Mouse (Mus musculus) cerebellum, adult 18-20 months (tissue): ENCODE measurements at regions not wholly inside any gene's neighbourhood (a gene's known extent, or its start where the extent isn't known, plus 50 kb on each side); places are given as distances from the start of the nearest gene placed in this dataset.
A peak's percentile ranks its signal among the peaks of the same experiment; 100 is the strongest.
"Not testable (repeated sequence)": the region's sequence is repeated elsewhere in the genome, so short reads cannot be mapped to it uniquely, and the experiment has no call there.

Experiments used
- DNase-seq, 2 experiments: peaks; one replicate each; pipeline ENCODE4 v3.0.0; 2021

GRCm38 (mm10) chr1:88752332-88752731 lies 50.3 kb upstream of the Arl4c start:
- no peak for DNase-seq

- DNase-seq: peak; percentile 27 to 44
Measured at GRCm38 (mm10) chr1:88756658-88757057, 54.6 kb upstream of the Arl4c start.

DNA sequence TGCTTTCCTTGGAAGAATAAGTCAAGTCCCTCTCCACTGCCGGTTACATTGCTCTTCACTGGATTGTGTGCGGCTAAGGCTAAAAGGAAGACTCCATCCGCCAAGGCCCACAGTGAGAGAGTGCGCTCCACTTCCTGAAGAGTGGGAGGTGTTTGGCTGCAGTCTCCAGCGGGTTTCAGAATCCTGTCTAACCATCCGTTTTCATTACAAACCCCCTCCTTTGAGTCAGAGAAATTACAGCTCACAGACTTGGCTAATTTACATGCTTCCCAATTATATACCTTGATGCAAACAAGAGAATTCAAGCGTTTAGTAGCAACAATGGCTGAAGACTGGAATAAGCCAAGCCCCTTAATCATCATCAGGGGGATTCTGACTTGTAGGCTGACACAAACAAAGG lies 55.1 kb upstream of the Arl4c start:
- DNase-seq: no peak

- DNase-seq: no peak
Measured at GRCm38 (mm10) chr1:88757746-88758145, 55.7 kb upstream of the Arl4c start.

- no peak for DNase-seq
Measured at GRCm38 (mm10) chr1:88760643-88761042, 58.6 kb upstream of the Arl4c start.

GRCm38 (mm10) chr1:88761121-88761520 lies 59.1 kb upstream of the Arl4c start:
- no peak for DNase-seq

- DNase-seq: no peak
Measured at GRCm38 (mm10) chr1:88763725-88764364, 61.8 kb upstream of the Arl4c start.

GRCm38 (mm10) chr1:88764478-88764877 lies 62.5 kb upstream of the Arl4c start:
- no peak for DNase-seq

DNA sequence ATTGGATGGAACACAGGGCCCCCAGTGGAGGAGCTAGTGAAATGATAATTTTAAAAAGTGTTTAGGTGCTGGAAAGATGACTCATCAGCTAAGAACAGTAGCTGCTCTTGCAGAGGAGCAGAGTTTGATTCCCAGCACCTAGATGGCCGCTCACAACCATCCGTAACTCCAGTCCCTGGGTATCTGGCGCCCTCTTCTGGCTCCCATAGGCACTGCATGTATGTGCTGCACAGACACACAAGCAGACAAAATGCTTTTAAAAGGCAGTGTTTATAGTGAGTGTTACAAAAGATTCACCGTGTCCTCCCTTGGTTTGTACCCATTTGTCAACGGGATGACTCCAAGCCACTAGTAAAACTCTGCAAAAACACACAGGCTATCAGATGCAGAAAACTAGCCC lies 75.0 kb upstream of the Arl4c start:
- DNase-seq: no peak

GRCm38 (mm10) chr1:88780262-88780661 lies 78.2 kb upstream of the Arl4c start:
- peak; percentile 57 to 61 for DNase-seq

DNA sequence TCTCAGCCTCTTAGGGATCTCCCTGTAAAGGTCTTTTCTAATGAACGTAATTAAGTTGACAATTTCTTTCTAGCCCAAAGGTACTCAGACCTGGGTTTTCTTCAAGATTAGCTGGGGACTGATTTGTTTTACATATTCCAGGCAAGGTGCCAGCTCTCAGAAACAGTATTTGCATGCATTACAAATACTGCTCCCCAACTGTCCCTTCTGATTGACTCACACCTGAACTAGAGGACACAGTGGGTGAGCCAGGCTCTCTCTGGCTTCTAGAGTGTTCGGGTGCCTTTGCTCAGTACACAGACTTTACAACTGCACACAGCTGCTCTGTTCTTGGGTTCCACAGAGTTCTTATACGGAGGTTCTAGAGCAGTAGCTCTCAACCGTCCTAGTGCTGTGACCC lies 81.1 kb upstream of the Arl4c start:
- DNase-seq: no peak

GRCm38 (mm10) chr1:88784866-88785620 lies 83.0 kb upstream of the Arl4c start:
- no peak for DNase-seq

GRCm38 (mm10) chr1:88786066-88786465 lies 84.0 kb upstream of the Arl4c start:
- no peak for DNase-seq

DNA sequence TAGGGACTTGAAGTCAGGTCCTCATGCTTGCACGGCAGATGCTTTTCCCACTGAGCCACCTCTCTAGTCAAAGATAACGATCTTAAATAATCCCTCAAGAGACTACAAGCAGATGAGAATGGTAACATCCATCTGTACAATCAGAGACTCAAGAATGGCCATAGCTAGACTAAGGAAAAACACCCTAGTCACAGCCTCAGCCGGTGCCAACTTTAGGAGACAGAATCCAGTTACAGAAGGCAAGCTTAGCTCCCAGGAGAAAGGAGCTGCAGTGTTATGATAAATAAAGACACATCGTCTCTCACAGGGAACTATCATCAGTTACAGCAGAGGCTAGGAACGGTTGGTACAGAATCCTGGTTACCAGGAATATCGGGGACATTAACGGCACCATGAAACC lies 88.7 kb upstream of the Arl4c start:
- no peak for DNase-seq

DNA sequence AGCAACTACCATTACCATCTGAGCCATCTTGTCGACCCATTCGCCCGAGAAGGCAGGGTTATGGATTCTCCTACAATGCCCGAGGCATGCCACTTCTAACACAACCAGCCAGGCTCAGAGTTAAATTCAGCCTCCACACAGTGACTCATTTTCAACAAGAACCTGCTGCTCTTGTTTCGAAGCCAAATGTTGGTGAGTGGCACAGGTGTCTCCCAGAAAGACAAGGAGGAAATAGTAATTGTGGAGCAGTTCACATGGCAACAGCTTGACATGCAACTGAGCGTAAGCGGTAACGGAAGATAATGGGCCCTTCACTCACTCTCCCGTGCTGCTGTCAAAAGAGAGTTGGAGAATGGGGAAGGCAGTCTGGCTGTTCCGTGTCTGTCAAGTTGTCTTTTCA lies 92.9 kb upstream of the Arl4c start:
- DNase-seq: peak; percentile 45 to 60

DNA sequence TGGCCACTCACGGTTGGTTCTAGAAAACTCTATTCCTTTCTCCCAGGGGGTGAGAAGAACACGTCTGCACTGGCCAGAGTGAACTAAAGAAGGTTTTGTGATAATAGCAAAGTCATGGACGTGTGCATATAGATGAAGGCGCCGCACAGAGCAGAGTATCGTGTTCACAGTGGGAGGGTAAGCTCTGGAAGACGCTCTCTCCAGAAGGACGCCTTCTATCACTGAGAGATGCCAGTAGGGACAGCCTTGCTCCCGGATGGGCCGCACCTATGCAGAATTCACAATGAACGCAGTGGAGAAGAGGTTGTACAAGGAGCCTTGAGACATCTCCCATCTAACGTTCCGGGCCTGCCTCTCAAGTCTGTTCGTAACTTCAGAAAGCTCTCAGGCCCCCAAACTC lies 96.5 kb upstream of the Arl4c start:
- no peak for DNase-seq

DNA sequence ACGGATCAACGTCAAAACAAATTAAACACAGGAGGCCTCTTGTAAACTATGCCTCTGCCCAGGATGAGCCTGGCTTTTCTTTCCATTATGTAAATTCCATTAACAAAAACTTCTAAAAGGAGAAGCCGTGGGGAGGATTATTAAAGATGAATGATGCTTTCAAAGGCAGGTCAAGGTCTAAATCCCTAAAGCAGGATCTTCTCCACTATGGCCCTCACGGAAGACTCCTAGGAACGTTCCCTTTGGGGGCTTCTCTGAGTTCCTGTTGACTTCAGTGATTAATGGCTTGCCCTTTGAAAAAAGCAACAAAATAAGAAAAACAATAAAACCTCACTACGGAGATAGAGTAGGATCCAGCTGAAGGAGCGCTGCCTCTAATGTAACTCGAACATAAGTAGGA lies 96.9 kb upstream of the Arl4c start:
- no peak for DNase-seq

DNA sequence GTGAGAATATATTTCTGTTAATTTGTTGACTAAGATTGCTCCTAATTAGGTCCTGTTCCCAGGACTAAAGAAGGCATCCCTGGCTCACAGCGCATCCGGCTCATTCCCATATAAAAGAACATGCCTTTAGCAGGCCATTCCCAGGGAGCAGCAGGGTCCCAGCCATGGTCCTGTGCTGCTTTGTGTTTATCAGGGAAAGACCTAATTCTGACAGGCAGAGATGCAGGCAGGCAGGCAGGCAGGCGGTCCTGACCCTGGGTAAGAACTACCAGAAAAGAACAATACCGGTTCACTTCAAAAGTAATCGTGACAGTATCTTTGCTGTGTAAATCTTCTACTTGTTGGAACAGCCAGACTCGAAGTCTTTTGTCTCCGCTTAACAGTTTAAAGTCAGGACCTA lies 97.3 kb upstream of the Arl4c start:
- DNase-seq: no peak

DNA sequence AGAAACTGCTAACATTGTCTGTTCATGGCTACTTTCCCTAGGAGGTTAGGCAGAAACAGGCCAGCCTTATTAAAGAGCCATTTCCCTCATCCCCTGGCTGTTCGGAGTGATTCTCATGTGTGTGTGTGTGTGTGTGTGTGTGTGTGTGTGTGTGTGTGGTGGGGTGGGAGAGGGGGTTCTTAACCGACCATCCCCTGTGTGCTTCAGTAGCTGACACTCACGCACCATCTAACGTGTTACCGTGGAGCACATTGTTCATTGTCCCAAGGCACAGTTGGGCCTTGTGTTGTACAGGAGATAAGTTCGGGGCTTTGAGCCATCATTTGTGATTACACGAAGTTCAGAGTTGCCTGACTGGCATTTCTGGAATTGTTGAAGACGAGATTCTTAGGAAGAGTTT lies 97.8 kb upstream of the Arl4c start:
- no peak for DNase-seq

GRCm38 (mm10) chr1:88800411-88800810 lies 98.4 kb upstream of the Arl4c start:
- no peak for DNase-seq

DNA sequence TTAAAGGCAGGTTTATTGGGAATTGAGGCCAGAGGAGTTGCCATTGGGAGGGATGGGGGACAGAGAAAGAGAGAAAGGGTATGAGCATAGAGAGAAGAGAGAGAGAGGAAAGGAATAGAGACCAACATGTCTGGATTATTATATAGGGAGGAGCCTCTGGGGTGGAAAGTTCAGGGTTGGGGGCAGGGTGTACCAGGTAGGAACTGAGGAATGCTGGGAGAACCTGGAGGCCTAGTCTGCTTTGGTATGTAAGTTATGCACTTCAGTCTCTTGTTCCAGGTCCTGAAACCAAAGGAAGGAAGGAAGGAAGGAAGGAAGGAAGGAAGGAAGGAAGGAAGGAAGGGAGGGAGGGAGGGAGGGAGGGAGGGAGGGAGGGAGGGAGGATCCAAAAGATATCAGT lies 99.1 kb upstream of the Arl4c start:
- DNase-seq: not testable (repeated sequence)

GRCm38 (mm10) chr1:88806960-88807359 lies 104.9 kb upstream of the Arl4c start:
- DNase-seq: peak; percentile 26 to 36

GRCm38 (mm10) chr1:88807901-88808300 lies 105.9 kb upstream of the Arl4c start:
- no peak for DNase-seq

- DNase-seq: no peak
Measured at GRCm38 (mm10) chr1:88808508-88808907, 106.5 kb upstream of the Arl4c start.

GRCm38 (mm10) chr1:88809756-88810155 lies 107.7 kb upstream of the Arl4c start:
- no peak for DNase-seq
